Mouse (Mus musculus) lung, postnatal 0 days (tissue): ENCODE results near the gene Gzmd.

Source experiments
- CTCF ChIP-seq: IDR thresholded peaks from 2 replicates; pipeline ENCODE4 v1.5.1; 2016; ENCODE audit warnings: antibody characterized with exemption, mild to moderate bottlenecking
- EP300 ChIP-seq: IDR thresholded peaks from 2 replicates; pipeline ENCODE4 v1.6.1; 2016; ENCODE audit warnings: antibody characterized with exemption, mild to moderate bottlenecking, control low read depth

GRCm38 (mm10) chr14:56123516-56123915 lies 8.9 kb downstream of the Gzmd start:
- TF ChIP-seq CTCF: no peak
- no peak for TF ChIP-seq EP300
